Mouse (Mus musculus): ENCODE results near the gene Rgs16. TPM values are rescaled to one million over a fixed set of nuclear protein-coding genes. Genes with fewer than 3 reads are reported as not detected.
"Not testable (repeated sequence)": the region's sequence is repeated elsewhere in the genome, so short reads cannot be mapped to it uniquely, and the experiment has no call there.

Gene Rgs16
- total RNA-seq, 1 experiment: 8.6 TPM

- TF ChIP-seq MAFK (IDR thresholded peaks at IDR 0.05; ENCODE audit: insufficient read depth, low read depth, low read length) (no peak), HCFC1 (IDR thresholded peaks at IDR 0.05; ENCODE audit: borderline replicate concordance, insufficient read depth, low read length) (no peak), ZC3H11A (IDR thresholded peaks at IDR 0.05; ENCODE audit: borderline replicate concordance, low read depth, low read length) (no peak), CHD2 (IDR thresholded peaks at IDR 0.05; ENCODE audit: low read depth, low read length) (no peak), ZNF384 (IDR thresholded peaks at IDR 0.05; ENCODE audit: low read depth, low read length) (no peak)
Measured at GRCm38 (mm10) chr1:153768465-153768864, 28.3 kb downstream of the Rgs16 start.

DNA sequence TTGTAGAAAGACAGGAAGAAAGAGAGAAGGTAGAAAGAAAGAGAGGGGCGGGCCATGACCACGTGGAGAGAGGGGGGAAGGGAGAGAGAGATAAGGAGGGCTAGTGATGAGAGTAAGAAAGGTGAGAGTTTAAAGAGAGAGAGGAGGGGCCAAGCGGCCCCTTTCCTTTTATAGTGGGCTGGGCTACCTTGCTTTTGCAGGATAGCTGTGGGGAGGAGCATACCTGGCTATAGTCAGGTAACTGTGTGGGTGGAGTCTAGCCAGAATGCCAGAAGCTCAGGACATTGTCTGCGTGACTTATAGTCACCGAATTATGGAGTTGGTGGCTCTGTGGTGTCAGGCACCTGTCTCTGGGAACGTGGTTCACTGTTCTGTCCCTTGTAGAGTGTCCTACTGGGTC lies 29.4 kb downstream of the Rgs16 start:
- H3K27ac ChIP-seq (ENCODE audit: insufficient read depth, low read depth, low read length, poor library complexity, severe bottlenecking); H3K9ac ChIP-seq (ENCODE audit: insufficient read depth, low read depth, low read length, poor library complexity, severe bottlenecking); H3K9me3 ChIP-seq (ENCODE audit: control insufficient read depth, insufficient read depth, low read depth, low read length); H3K4me1 ChIP-seq (ENCODE audit: control insufficient read depth in 2 of 2, insufficient read depth in 2 of 2, low read length in 2 of 2, poor library complexity in 1 of 2); H3K4me3 ChIP-seq (ENCODE audit: insufficient read depth in 1 of 2, low read depth in 1 of 2, low read length in 2 of 2, poor library complexity in 1 of 2, severe bottlenecking in 1 of 2); DNase-seq (ENCODE audit: low read depth, low spot score); H3K36me3 ChIP-seq (ENCODE audit: control insufficient read depth, insufficient read depth, low read length, poor library complexity, severe bottlenecking); in situ Hi-C loops (cut with MboI; ENCODE audit: low sequenced_read_pairs in 2 of 2, unreplicated experiment in 2 of 2): not testable (repeated sequence)

More at GRCm38 (mm10) chr1:153768465-153768864, 28.3 kb downstream of the Rgs16 start:
- Histone ChIP-seq H3K9me3 (ENCODE audit: control insufficient read depth, insufficient read depth, low read depth, low read length) (no peaks in the 10 kb centered on the region), H3K4me1 (ENCODE audit: control insufficient read depth in 2 of 2, insufficient read depth in 2 of 2, low read length in 2 of 2, poor library complexity in 1 of 2) (peaks cover 0 to 2% of the 10 kb centered on the region in 2 experiments; a peak in 1 of 4 replicates), H3K9ac (ENCODE audit: insufficient read depth, low read depth, low read length, poor library complexity, severe bottlenecking) (no peak overlapping the region), H3K36me3 (ENCODE audit: control insufficient read depth, insufficient read depth, low read length, poor library complexity, severe bottlenecking) (no peaks in the 10 kb centered on the region), H3K4me3 (ENCODE audit: insufficient read depth in 1 of 2, low read depth in 1 of 2, low read length in 2 of 2, poor library complexity in 1 of 2, severe bottlenecking in 1 of 2) (no peak overlapping the region), H3K27ac (ENCODE audit: insufficient read depth, low read depth, low read length, poor library complexity, severe bottlenecking) (no peak overlapping the region)
- in situ Hi-C loops (cut with MboI; ENCODE audit: low sequenced_read_pairs in 2 of 2, unreplicated experiment in 2 of 2): no loop called here
- DNase-seq (ENCODE audit: low read depth, low spot score): no peak

DNA sequence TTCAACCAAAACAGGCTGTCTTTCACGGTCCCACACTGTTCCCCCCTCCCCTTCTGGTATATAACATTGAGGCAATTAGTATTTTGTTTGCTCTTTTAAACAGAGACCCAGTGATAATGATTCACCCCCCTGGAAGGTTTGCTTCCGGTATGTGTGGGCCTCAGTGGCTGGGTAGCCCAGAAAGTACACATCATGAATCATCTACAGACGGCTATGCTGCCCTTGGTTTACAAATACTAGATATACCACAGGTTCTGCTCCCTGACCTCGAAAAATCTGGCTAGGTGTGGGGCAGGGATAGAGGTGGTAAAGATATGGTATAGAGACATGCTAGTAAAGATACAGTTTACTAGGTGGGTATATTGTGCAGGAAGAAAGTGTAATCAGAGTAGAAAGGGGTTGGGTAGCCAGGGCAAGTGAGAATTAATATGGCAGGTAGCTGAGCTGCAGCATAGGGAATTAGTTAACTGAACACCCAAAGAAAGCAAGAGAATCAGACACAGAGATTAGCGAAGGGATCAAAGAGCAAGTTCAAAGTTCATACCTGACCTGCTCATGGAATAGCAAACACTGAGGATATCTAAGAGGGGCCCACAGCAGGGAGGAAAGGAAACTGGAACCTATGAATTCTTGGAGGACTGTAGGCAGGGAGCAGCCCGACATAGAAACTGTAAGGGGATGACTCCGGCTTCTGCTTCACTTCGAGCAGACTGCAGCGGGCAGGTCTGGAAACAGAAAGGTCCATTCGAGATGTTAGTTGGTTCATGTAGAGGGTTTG lies 30.0 kb downstream of the Rgs16 start:
- H3K36me3 ChIP-seq (ENCODE audit: control insufficient read depth, insufficient read depth, low read length, poor library complexity, severe bottlenecking): no peaks in the 10 kb centered on the region
- peaks cover 0 to 2% of the 10 kb centered on the region in 2 experiments; a peak in 1 of 4 replicates for H3K4me1 ChIP-seq (ENCODE audit: control insufficient read depth in 2 of 2, insufficient read depth in 2 of 2, low read length in 2 of 2, poor library complexity in 1 of 2)
- H3K27ac ChIP-seq (ENCODE audit: insufficient read depth, low read depth, low read length, poor library complexity, severe bottlenecking): no peak overlapping the region
- H3K4me3 ChIP-seq (ENCODE audit: insufficient read depth in 1 of 2, low read depth in 1 of 2, low read length in 2 of 2, poor library complexity in 1 of 2, severe bottlenecking in 1 of 2): no peak overlapping the region
- no peak for DNase-seq (ENCODE audit: low read depth, low spot score)
- TF ChIP-seq MAFK (IDR thresholded peaks at IDR 0.05; ENCODE audit: insufficient read depth, low read depth, low read length): no peak
- TF ChIP-seq ZNF384 (IDR thresholded peaks at IDR 0.05; ENCODE audit: low read depth, low read length): no peak
- no peak for TF ChIP-seq HCFC1 (IDR thresholded peaks at IDR 0.05; ENCODE audit: borderline replicate concordance, insufficient read depth, low read length)
- no peak for TF ChIP-seq CHD2 (IDR thresholded peaks at IDR 0.05; ENCODE audit: low read depth, low read length)
- TF ChIP-seq ZC3H11A (IDR thresholded peaks at IDR 0.05; ENCODE audit: borderline replicate concordance, low read depth, low read length): no peak
- in situ Hi-C loops (cut with MboI; ENCODE audit: low sequenced_read_pairs in 2 of 2, unreplicated experiment in 2 of 2): no loop called here
- no peaks in the 10 kb centered on the region for H3K9me3 ChIP-seq (ENCODE audit: control insufficient read depth, insufficient read depth, low read depth, low read length)
- no peak overlapping the region for H3K9ac ChIP-seq (ENCODE audit: insufficient read depth, low read depth, low read length, poor library complexity, severe bottlenecking)

GRCm38 (mm10) chr1:153770776-153771167 lies 30.6 kb downstream of the Rgs16 start:
- no peak for DNase-seq (ENCODE audit: low read depth, low spot score)
- TF ChIP-seq ZNF384 (IDR thresholded peaks at IDR 0.05; ENCODE audit: low read depth, low read length) (no peak), CHD2 (IDR thresholded peaks at IDR 0.05; ENCODE audit: low read depth, low read length) (no peak), ZC3H11A (IDR thresholded peaks at IDR 0.05; ENCODE audit: borderline replicate concordance, low read depth, low read length) (no peak), MAFK (IDR thresholded peaks at IDR 0.05; ENCODE audit: insufficient read depth, low read depth, low read length) (no peak), HCFC1 (IDR thresholded peaks at IDR 0.05; ENCODE audit: borderline replicate concordance, insufficient read depth, low read length) (no peak)

GRCm38 (mm10) chr1:153775174-153775573 lies 35.0 kb downstream of the Rgs16 start:
- H3K27ac ChIP-seq (ENCODE audit: insufficient read depth, low read depth, low read length, poor library complexity, severe bottlenecking): no peak overlapping the region
- DNase-seq (ENCODE audit: low read depth, low spot score): no peak
- H3K36me3 ChIP-seq (ENCODE audit: control insufficient read depth, insufficient read depth, low read length, poor library complexity, severe bottlenecking): no peaks in the 10 kb centered on the region
- no peak for TF ChIP-seq ZNF384 (IDR thresholded peaks at IDR 0.05; ENCODE audit: low read depth, low read length)
- no peak for TF ChIP-seq MAFK (IDR thresholded peaks at IDR 0.05; ENCODE audit: insufficient read depth, low read depth, low read length)
- no peak for TF ChIP-seq HCFC1 (IDR thresholded peaks at IDR 0.05; ENCODE audit: borderline replicate concordance, insufficient read depth, low read length)
- no peak for TF ChIP-seq ZC3H11A (IDR thresholded peaks at IDR 0.05; ENCODE audit: borderline replicate concordance, low read depth, low read length)
- TF ChIP-seq CHD2 (IDR thresholded peaks at IDR 0.05; ENCODE audit: low read depth, low read length): no peak
- H3K4me3 ChIP-seq (ENCODE audit: insufficient read depth in 1 of 2, low read depth in 1 of 2, low read length in 2 of 2, poor library complexity in 1 of 2, severe bottlenecking in 1 of 2): no peak overlapping the region
- H3K4me1 ChIP-seq (ENCODE audit: control insufficient read depth in 2 of 2, insufficient read depth in 2 of 2, low read length in 2 of 2, poor library complexity in 1 of 2): no peaks in the 10 kb centered on the region
- no peak overlapping the region for H3K9ac ChIP-seq (ENCODE audit: insufficient read depth, low read depth, low read length, poor library complexity, severe bottlenecking)
- in situ Hi-C loops (cut with MboI; ENCODE audit: low sequenced_read_pairs in 2 of 2, unreplicated experiment in 2 of 2): no loop called here
- no peaks in the 10 kb centered on the region for H3K9me3 ChIP-seq (ENCODE audit: control insufficient read depth, insufficient read depth, low read depth, low read length)

More at GRCm38 (mm10) chr1:153770776-153771167, 30.6 kb downstream of the Rgs16 start:
- no peak overlapping the region for H3K27ac ChIP-seq (ENCODE audit: insufficient read depth, low read depth, low read length, poor library complexity, severe bottlenecking)
- H3K36me3 ChIP-seq (ENCODE audit: control insufficient read depth, insufficient read depth, low read length, poor library complexity, severe bottlenecking): no peaks in the 10 kb centered on the region
- H3K4me3 ChIP-seq (ENCODE audit: insufficient read depth in 1 of 2, low read depth in 1 of 2, low read length in 2 of 2, poor library complexity in 1 of 2, severe bottlenecking in 1 of 2): no peak overlapping the region
- H3K4me1 ChIP-seq (ENCODE audit: control insufficient read depth in 2 of 2, insufficient read depth in 2 of 2, low read length in 2 of 2, poor library complexity in 1 of 2): peaks cover 0 to 2% of the 10 kb centered on the region in 2 experiments; a peak in 1 of 4 replicates
- no peak overlapping the region for H3K9ac ChIP-seq (ENCODE audit: insufficient read depth, low read depth, low read length, poor library complexity, severe bottlenecking)
- H3K9me3 ChIP-seq (ENCODE audit: control insufficient read depth, insufficient read depth, low read depth, low read length): no peaks in the 10 kb centered on the region
- in situ Hi-C loops (cut with MboI; ENCODE audit: low sequenced_read_pairs in 2 of 2, unreplicated experiment in 2 of 2): no loop called here

Measured in ES-E14 (cell line).